Mouse (Mus musculus) thymus, postnatal 10 days (tissue): ENCODE measurements around the gene Pbld1.
A peak's percentile ranks its signal among the peaks of the same experiment; 100 is the strongest.
"Not testable (repeated sequence)": the region's sequence is repeated elsewhere in the genome, so short reads cannot be mapped to it uniquely, and the experiment has no call there.

ENCODE experiments used
- DNase-seq, 2 experiments: peaks; one replicate each; pipeline ENCODE4 v3.0.0; 2021; ENCODE audit warnings: low spot score in 2 of 2

The Pbld1 gene

GRCm38 (mm10) chr10:63039867-63040628 is 19.9 kb upstream of the Pbld1 start:
- no peak for DNase-seq

- DNase-seq = no peak
Measured at GRCm38 (mm10) chr10:63043154-63043553, 16.8 kb upstream of the Pbld1 start.

GRCm38 (mm10) chr10:63047751-63048150 is 12.2 kb upstream of the Pbld1 start:
- no peak for DNase-seq

- no peak for DNase-seq
Measured at GRCm38 (mm10) chr10:63049106-63049505, 10.9 kb upstream of the Pbld1 start.

GRCm38 (mm10) chr10:63051267-63051666 is 8.7 kb upstream of the Pbld1 start:
- no peak for DNase-seq

GRCm38 (mm10) chr10:63052011-63052410 is 8.0 kb upstream of the Pbld1 start:
- DNase-seq = no peak

- no peak for DNase-seq
Measured at GRCm38 (mm10) chr10:63053007-63053406, 7.0 kb upstream of the Pbld1 start.

- not testable (repeated sequence) for DNase-seq
Measured at GRCm38 (mm10) chr10:63054071-63054470, 5.9 kb upstream of the Pbld1 start.

- DNase-seq = no peak
Measured at GRCm38 (mm10) chr10:63054586-63054985, 5.4 kb upstream of the Pbld1 start.

- DNase-seq = no peak
Measured at GRCm38 (mm10) chr10:63056966-63057750, 2.8 kb upstream of the Pbld1 start.

- DNase-seq = no peak
Measured at GRCm38 (mm10) chr10:63060406-63060805, 444 bp downstream of the Pbld1 start.

GRCm38 (mm10) chr10:63061266-63061665 is 1.3 kb downstream of the Pbld1 start:
- DNase-seq = no peak

GRCm38 (mm10) chr10:63062696-63063095 is 2.7 kb downstream of the Pbld1 start:
- DNase-seq = no peak

- DNase-seq = no peak
Measured at GRCm38 (mm10) chr10:63063365-63063764, 3.4 kb downstream of the Pbld1 start.

- DNase-seq = no peak
Measured at GRCm38 (mm10) chr10:63064516-63064915, 4.6 kb downstream of the Pbld1 start.

GRCm38 (mm10) chr10:63065561-63065960 is 5.6 kb downstream of the Pbld1 start:
- DNase-seq = no peak

- peak; percentile 46 to 73 for DNase-seq
Measured at GRCm38 (mm10) chr10:63065988-63066387, 6.0 kb downstream of the Pbld1 start.

GRCm38 (mm10) chr10:63086304-63086703 is 26.3 kb downstream of the Pbld1 start:
- DNase-seq = no peak

GRCm38 (mm10) chr10:63089103-63089757 is 29.3 kb downstream of the Pbld1 start:
- no peak for DNase-seq

GRCm38 (mm10) chr10:63089758-63090571 is 30.0 kb downstream of the Pbld1 start:
- no peak for DNase-seq

- DNase-seq = no peak
Measured at GRCm38 (mm10) chr10:63091915-63092314, 32.0 kb downstream of the Pbld1 start.
